Mouse (Mus musculus) fibroblast of lung, adult 2 months (primary cell): Measurements from ENCODE around the gene Gm3646.

Experiments used
- DNase-seq: peaks from one replicate; pipeline ENCODE4 v3.0.0-alpha.2; 2011; ENCODE audit warnings: low read depth

The Gm3646 gene

GRCm38 (mm10) chr1:39779111-39779980 is 25.8 kb downstream of the Gm3646 start:
- no peak for DNase-seq

- DNase-seq: no peak
These were observed 31.0 kb downstream of the Gm3646 start for GRCm38 (mm10) chr1:39773991-39774729.

- DNase-seq: no peak
These were observed 31.6 kb downstream of the Gm3646 start for GRCm38 (mm10) chr1:39773551-39773950.

- no peak for DNase-seq
These were observed 32.6 kb downstream of the Gm3646 start for GRCm38 (mm10) chr1:39772401-39773095.

GRCm38 (mm10) chr1:39770436-39770835 is 34.7 kb downstream of the Gm3646 start:
- DNase-seq: no peak

GRCm38 (mm10) chr1:39768017-39768416 is 37.1 kb downstream of the Gm3646 start:
- DNase-seq: no peak

GRCm38 (mm10) chr1:39765854-39766493 is 39.2 kb downstream of the Gm3646 start:
- no peak for DNase-seq

- peak; percentile 84 for DNase-seq
These were observed 43.1 kb downstream of the Gm3646 start for GRCm38 (mm10) chr1:39762025-39762370.

GRCm38 (mm10) chr1:39761211-39762024 is 43.7 kb downstream of the Gm3646 start:
- peak; percentile 87 for DNase-seq

- DNase-seq: no peak
These were observed 44.9 kb downstream of the Gm3646 start for GRCm38 (mm10) chr1:39760181-39760715.

GRCm38 (mm10) chr1:39759231-39760175 is 45.6 kb downstream of the Gm3646 start:
- DNase-seq: peak; percentile 70

GRCm38 (mm10) chr1:39758244-39758643 is 46.9 kb downstream of the Gm3646 start:
- no peak for DNase-seq

GRCm38 (mm10) chr1:39756952-39757351 is 48.2 kb downstream of the Gm3646 start:
- no peak for DNase-seq

- no peak for DNase-seq
These were observed 50.7 kb downstream of the Gm3646 start for GRCm38 (mm10) chr1:39754224-39754957.
